Mouse (Mus musculus) neural tube, embryonic 11.5 days (tissue): ENCODE results near the gene Gosr2. TPM values are rescaled to one million over a fixed set of nuclear protein-coding genes. Genes with fewer than 3 reads are reported as not detected.

Experiments used
- ATAC-seq: fragments of 200-750 bp; cut with Nextera tagmentation; 2 replicates; pipeline ENCODE4 v1.8.0; 2017; ENCODE audit warnings: moderate number of reproducible peaks, mild to moderate bottlenecking, moderate TSS enrichment, moderate library complexity; ENCODE audit not compliant: insufficient read depth, low FRiP score, low TSS enrichment
- DNase-seq: peaks from one replicate; pipeline ENCODE4 v3.0.0-alpha.2; 2015; ENCODE audit warnings: low spot score
- H3K27ac ChIP-seq: fragments of 300-500 bp; sonication (generic); 2 replicates; pipeline ENCODE4 v1.5.1; 2014; ENCODE audit warnings: low read depth, mild to moderate bottlenecking, low read length
- H3K27me3 ChIP-seq: fragments of 300-500 bp; sonication (generic); 2 replicates; pipeline ENCODE4 v1.6.1; 2014; ENCODE audit warnings: mild to moderate bottlenecking, low read length, mixed read lengths; ENCODE audit not compliant: control insufficient read depth, insufficient read depth
- H3K36me3 ChIP-seq: fragments of 300-500 bp; sonication (generic); 2 replicates; pipeline ENCODE4 v1.6.1; 2014; ENCODE audit warnings: mild to moderate bottlenecking, low read length, moderate library complexity, mixed read lengths; ENCODE audit not compliant: control insufficient read depth, insufficient read depth
- H3K4me1 ChIP-seq: fragments of 300-500 bp; sonication (generic); 2 replicates; pipeline ENCODE4 v1.6.1; 2014; ENCODE audit warnings: low read length, mixed read lengths; ENCODE audit not compliant: control insufficient read depth, insufficient read depth
- H3K4me2 ChIP-seq: fragments of 300-500 bp; sonication (generic); 2 replicates; pipeline ENCODE4 v1.6.1; 2014; ENCODE audit warnings: low read depth, mild to moderate bottlenecking, moderate library complexity
- H3K4me3 ChIP-seq: fragments of 300-500 bp; sonication (generic); 2 replicates; pipeline ENCODE4 v1.5.1; 2014; ENCODE audit warnings: low read depth, low read length
- H3K9ac ChIP-seq: fragments of 300-500 bp; sonication (generic); 2 replicates; pipeline ENCODE4 v1.6.1; 2014; ENCODE audit warnings: mild to moderate bottlenecking, low read length
- H3K9me3 ChIP-seq: fragments of 300-500 bp; sonication (generic); 2 replicates; pipeline ENCODE4 v1.6.1; 2016; ENCODE audit warnings: low read length; ENCODE audit not compliant: control insufficient read depth
- WGBS: fragments of 180-500 bp; shearing (Covaris S2); extraction: QIAGEN DNeasy Blood & Tissue Kit; methylation state at CpG from one replicate; pipeline ENCODE4 v1.1.7; 2014; 5-methylcytosine and 5-hydroxymethylcytosine counted together
- polyA plus RNA-seq: library from polyadenylated mRNA; unstranded; fragments of >200 nt; fragmentation: Nextera tagmentation; extraction: Ambion mirVana; gene quantifications from 2 replicates; pipeline ENCODE4 v1.2.1, GENCODE M21; 2014

The Gosr2 gene
- polyA plus RNA-seq, 1 experiment from 2014 or later = 93.2 TPM

- 70% methylated on average over 11 of the region's 11 CpGs for whole genome bisulfite sequencing
- no peaks in the 10 kb centered on the region for H3K27me3 ChIP-seq
- no peak overlapping the region for H3K9ac ChIP-seq
- H3K36me3 ChIP-seq = no peaks in the 10 kb centered on the region
- H3K4me1 ChIP-seq = no peaks in the 10 kb centered on the region
- ATAC-seq (no peak), DNase-seq (no peak)
- H3K4me3 ChIP-seq = no peak overlapping the region
- no peaks in the 10 kb centered on the region for H3K9me3 ChIP-seq
- H3K27ac ChIP-seq = no peak overlapping the region
- H3K4me2 ChIP-seq = no peak overlapping the region
Measured at GRCm38 (mm10) chr11:103724331-103724771, 26.7 kb upstream of the Gosr2 start.

- no peak overlapping the region for H3K27ac ChIP-seq
- H3K36me3 ChIP-seq = no peaks in the 10 kb centered on the region
- no peak overlapping the region for H3K9ac ChIP-seq
- no peaks in the 10 kb centered on the region for H3K4me1 ChIP-seq
- no peak for ATAC-seq
- DNase-seq = peak; percentile 30
- no peak overlapping the region for H3K4me3 ChIP-seq
- H3K27me3 ChIP-seq = no peaks in the 10 kb centered on the region
- no peaks in the 10 kb centered on the region for H3K9me3 ChIP-seq
- 29% methylated on average over 9 of the region's 9 CpGs for WGBS
- H3K4me2 ChIP-seq = no peak overlapping the region
Measured at GRCm38 (mm10) chr11:103722040-103722481, 24.4 kb upstream of the Gosr2 start.

- H3K4me3 ChIP-seq = no peak overlapping the region
- ATAC-seq = no peak
- H3K4me1 ChIP-seq = no peaks in the 10 kb centered on the region
- H3K27me3 ChIP-seq = no peaks in the 10 kb centered on the region
- H3K27ac ChIP-seq = no peak overlapping the region
- no peaks in the 10 kb centered on the region for H3K9me3 ChIP-seq
- H3K36me3 ChIP-seq = no peaks in the 10 kb centered on the region
- no peak overlapping the region for H3K9ac ChIP-seq
- 43% methylated on average over 15 of the region's 15 CpGs for WGBS
- peak; percentile 50 for DNase-seq
- no peak overlapping the region for H3K4me2 ChIP-seq
Measured at GRCm38 (mm10) chr11:103721468-103722039, 23.9 kb upstream of the Gosr2 start.

GRCm38 (mm10) chr11:103719436-103719835 is 21.7 kb upstream of the Gosr2 start:
- no peaks in the 10 kb centered on the region for H3K4me1 ChIP-seq
- H3K4me3 ChIP-seq = no peak overlapping the region
- H3K27ac ChIP-seq = no peak overlapping the region
- no peak for DNase-seq
- H3K27me3 ChIP-seq = no peaks in the 10 kb centered on the region
- WGBS = 86% methylated on average over 5 of the region's 5 CpGs
- no peak for ATAC-seq
- H3K9me3 ChIP-seq = no peaks in the 10 kb centered on the region
- H3K4me2 ChIP-seq = no peak overlapping the region
- no peaks in the 10 kb centered on the region for H3K36me3 ChIP-seq
- H3K9ac ChIP-seq = no peak overlapping the region

- H3K9ac ChIP-seq = no peak overlapping the region
- ATAC-seq = no peak
- no peak overlapping the region for H3K4me3 ChIP-seq
- H3K4me2 ChIP-seq = no peak overlapping the region
- H3K27ac ChIP-seq = no peak overlapping the region
- H3K36me3 ChIP-seq = no peaks in the 10 kb centered on the region
- no peaks in the 10 kb centered on the region for H3K27me3 ChIP-seq
- no peaks in the 10 kb centered on the region for H3K9me3 ChIP-seq
- H3K4me1 ChIP-seq = no peaks in the 10 kb centered on the region
- 68% methylated on average over 9 of the region's 9 CpGs for WGBS
- DNase-seq = no peak
Measured at GRCm38 (mm10) chr11:103716971-103717370, 19.3 kb upstream of the Gosr2 start.

GRCm38 (mm10) chr11:103714074-103714473 is 16.4 kb upstream of the Gosr2 start:
- 86% methylated on average over 2 of the region's 2 CpGs for WGBS

GRCm38 (mm10) chr11:103711851-103712587 is 14.3 kb upstream of the Gosr2 start:
- no peak overlapping the region for H3K4me2 ChIP-seq
- no peak overlapping the region for H3K4me3 ChIP-seq
- H3K27me3 ChIP-seq = no peaks in the 10 kb centered on the region
- H3K9ac ChIP-seq = no peak overlapping the region
- H3K36me3 ChIP-seq = no peaks in the 10 kb centered on the region
- DNase-seq = no peak
- no peak overlapping the region for H3K27ac ChIP-seq
- WGBS = 46% methylated on average over 28 of the region's 28 CpGs
- no peaks in the 10 kb centered on the region for H3K9me3 ChIP-seq
- ATAC-seq = no peak
- no peaks in the 10 kb centered on the region for H3K4me1 ChIP-seq

More at GRCm38 (mm10) chr11:103714074-103714473, 16.4 kb upstream of the Gosr2 start:
- DNase-seq (no peak), ATAC-seq (no peak)
- Histone ChIP-seq H3K36me3 (no peaks in the 10 kb centered on the region), H3K9ac (no peak overlapping the region), H3K27ac (no peak overlapping the region), H3K27me3 (no peaks in the 10 kb centered on the region), H3K4me1 (no peaks in the 10 kb centered on the region), H3K4me2 (no peak overlapping the region), H3K9me3 (no peaks in the 10 kb centered on the region), H3K4me3 (no peak overlapping the region)

GRCm38 (mm10) chr11:103709982-103710381 is 12.3 kb upstream of the Gosr2 start:
- no peak overlapping the region for H3K4me3 ChIP-seq
- no peaks in the 10 kb centered on the region for H3K27me3 ChIP-seq
- no peak overlapping the region for H3K4me2 ChIP-seq
- ATAC-seq (no peak), DNase-seq (no peak)
- no peak overlapping the region for H3K27ac ChIP-seq
- H3K9ac ChIP-seq = no peak overlapping the region
- H3K4me1 ChIP-seq = no peaks in the 10 kb centered on the region
- 87% methylated on average over 1 of the region's 1 CpGs for WGBS
- no peaks in the 10 kb centered on the region for H3K36me3 ChIP-seq
- no peaks in the 10 kb centered on the region for H3K9me3 ChIP-seq

GRCm38 (mm10) chr11:103707005-103707404 is 9.3 kb upstream of the Gosr2 start:
- ATAC-seq = no peak
- Histone ChIP-seq H3K27ac (no peak overlapping the region), H3K36me3 (no peaks in the 10 kb centered on the region), H3K4me2 (no peak overlapping the region), H3K4me3 (no peak overlapping the region), H3K9ac (no peak overlapping the region), H3K4me1 (no peaks in the 10 kb centered on the region), H3K9me3 (no peaks in the 10 kb centered on the region), H3K27me3 (no peaks in the 10 kb centered on the region)
- 57% methylated on average over 8 of the region's 8 CpGs for WGBS
- no peak for DNase-seq
